Mouse (Mus musculus): ENCODE measurements at regions not wholly inside any gene's neighbourhood (a gene's known extent, or its start where the extent isn't known, plus 50 kb on each side); places are given as distances from the start of the nearest gene placed in this dataset.

- Histone ChIP-seq H3K4me2 (replicated peaks; ENCODE audit: low read depth, low read length) (no peak overlapping the region), H3K36me3 (ENCODE audit: insufficient read depth, low read length) (no peaks in the 10 kb centered on the region), H3K4me3 (ENCODE audit: low read depth, low read length) (no peak overlapping the region), H3K4me1 (ENCODE audit: insufficient read depth, low read depth, low read length) (no peaks in the 10 kb centered on the region), H3K27ac (ENCODE audit: low read length) (no peak overlapping the region), H3K9me3 (ENCODE audit: low read length) (no peaks in the 10 kb centered on the region), H3K9ac (replicated peaks; ENCODE audit: low read depth) (no peak overlapping the region), H3K27me3 (replicated peaks; ENCODE audit: insufficient read depth, low read length) (no peaks in the 10 kb centered on the region)
- no peak for DNase-seq (ENCODE audit: low spot score)
- TF ChIP-seq EP300 (IDR thresholded peaks at IDR 0.05) (no peak), CTCF (IDR thresholded peaks at IDR 0.05) (no peak)
- ATAC-seq, result no peak
- 60% methylated on average over 4 of the region's 4 CpGs for WGBS
Observed at GRCm38 (mm10) chr3:54027365-54027764, 128.5 kb upstream of the Trpc4 start.

DNA sequence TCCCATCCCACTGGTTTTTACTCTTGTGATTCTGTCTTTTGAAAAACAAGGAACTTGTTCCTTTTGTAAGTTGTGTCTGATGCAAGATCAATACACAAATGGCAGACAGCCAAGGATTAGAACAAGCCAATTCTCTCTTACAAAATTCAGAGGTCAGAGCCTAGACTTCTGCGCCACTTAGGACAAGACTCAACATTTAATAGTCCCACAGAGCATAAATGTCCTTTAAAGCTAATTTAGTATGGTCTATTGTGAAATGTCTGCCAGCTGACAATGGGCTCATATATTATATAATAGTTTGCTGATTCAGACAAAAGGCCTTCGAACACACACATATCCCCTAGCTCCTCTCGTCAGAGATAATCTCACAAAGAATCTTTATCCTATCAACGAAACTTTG, 135.6 kb upstream of the Trpc4 start:
- TF ChIP-seq CTCF (IDR thresholded peaks at IDR 0.05) (no peak), EP300 (IDR thresholded peaks at IDR 0.05) (no peak)
- H3K9ac ChIP-seq (replicated peaks; ENCODE audit: low read depth), result no peak overlapping the region
- H3K9me3 ChIP-seq (ENCODE audit: low read length), result no peaks in the 10 kb centered on the region
- no peak overlapping the region for H3K4me3 ChIP-seq (ENCODE audit: low read depth, low read length)
- H3K4me2 ChIP-seq (replicated peaks; ENCODE audit: low read depth, low read length), result no peak overlapping the region
- no peaks in the 10 kb centered on the region for H3K27me3 ChIP-seq (replicated peaks; ENCODE audit: insufficient read depth, low read length)
- WGBS, result 62% methylated on average over 4 of the region's 4 CpGs
- ATAC-seq, result no peak
- no peak overlapping the region for H3K27ac ChIP-seq (ENCODE audit: low read length)
- H3K4me1 ChIP-seq (ENCODE audit: insufficient read depth, low read depth, low read length), result no peaks in the 10 kb centered on the region
- DNase-seq (ENCODE audit: low spot score), result peak; percentile 40
- H3K36me3 ChIP-seq (ENCODE audit: insufficient read depth, low read length), result no peaks in the 10 kb centered on the region

GRCm38 (mm10) chr3:54017943-54018649, 137.7 kb upstream of the Trpc4 start:
- Histone ChIP-seq H3K4me3 (ENCODE audit: low read depth, low read length) (no peak overlapping the region), H3K36me3 (ENCODE audit: insufficient read depth, low read length) (no peaks in the 10 kb centered on the region), H3K4me2 (replicated peaks; ENCODE audit: low read depth, low read length) (no peak overlapping the region), H3K4me1 (ENCODE audit: insufficient read depth, low read depth, low read length) (no peaks in the 10 kb centered on the region), H3K27me3 (replicated peaks; ENCODE audit: insufficient read depth, low read length) (no peaks in the 10 kb centered on the region), H3K27ac (ENCODE audit: low read length) (no peak overlapping the region), H3K9me3 (ENCODE audit: low read length) (no peaks in the 10 kb centered on the region), H3K9ac (replicated peaks; ENCODE audit: low read depth) (no peak overlapping the region)
- 44% methylated on average over 4 of the region's 4 CpGs for WGBS
- no peak for DNase-seq (ENCODE audit: low spot score)
- no peak for TF ChIP-seq CTCF (IDR thresholded peaks at IDR 0.05)
- no peak for TF ChIP-seq EP300 (IDR thresholded peaks at IDR 0.05)
- ATAC-seq, result no peak

DNA sequence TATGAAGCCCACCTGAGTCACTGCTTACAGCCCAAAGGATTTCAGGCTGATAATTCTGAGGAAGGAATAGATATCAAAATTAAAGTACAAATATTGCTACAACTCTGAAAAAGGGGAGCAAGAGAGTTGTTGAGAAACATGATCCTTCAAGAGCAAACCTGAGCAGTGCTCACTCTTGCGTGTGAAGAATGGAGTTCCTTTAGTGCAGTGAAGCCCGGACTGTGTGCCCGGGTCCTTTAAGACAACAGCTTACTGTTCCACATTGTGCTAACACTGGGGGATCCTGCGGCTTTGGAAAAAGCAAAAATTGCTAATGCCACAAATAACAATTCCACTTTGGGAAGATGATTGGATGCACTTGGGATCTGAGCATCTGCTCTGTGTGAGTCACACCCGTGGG, 139.0 kb upstream of the Trpc4 start:
- WGBS, result 67% methylated on average over 5 of the region's 5 CpGs
- Histone ChIP-seq H3K9me3 (ENCODE audit: low read length) (no peaks in the 10 kb centered on the region), H3K9ac (replicated peaks; ENCODE audit: low read depth) (no peak overlapping the region), H3K4me1 (ENCODE audit: insufficient read depth, low read depth, low read length) (no peaks in the 10 kb centered on the region), H3K27ac (ENCODE audit: low read length) (no peak overlapping the region), H3K27me3 (replicated peaks; ENCODE audit: insufficient read depth, low read length) (no peaks in the 10 kb centered on the region), H3K4me2 (replicated peaks; ENCODE audit: low read depth, low read length) (no peak overlapping the region), H3K4me3 (ENCODE audit: low read depth, low read length) (no peak overlapping the region), H3K36me3 (ENCODE audit: insufficient read depth, low read length) (no peaks in the 10 kb centered on the region)
- no peak for TF ChIP-seq CTCF (IDR thresholded peaks at IDR 0.05)
- TF ChIP-seq EP300 (IDR thresholded peaks at IDR 0.05), result no peak
- no peak for ATAC-seq
- DNase-seq (ENCODE audit: low spot score), result no peak

DNA sequence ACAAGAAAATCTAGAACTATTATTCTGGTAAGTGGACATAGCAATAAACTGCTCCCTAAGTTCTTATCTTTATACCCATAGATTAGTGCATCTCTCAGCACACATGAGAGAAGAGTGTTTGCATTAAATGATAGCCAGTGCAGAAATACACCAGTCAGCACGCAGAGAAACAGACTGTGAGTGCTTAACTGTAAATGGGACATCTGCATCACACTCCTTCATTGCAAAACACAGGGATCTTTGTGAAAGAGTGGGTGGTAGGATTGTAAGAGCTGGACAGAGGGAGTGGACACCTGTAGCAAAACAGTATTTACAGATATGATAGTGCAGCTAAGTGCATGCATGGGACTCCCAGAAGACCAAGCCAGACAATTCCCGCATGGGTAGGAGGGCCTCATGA, 144.8 kb upstream of the Trpc4 start:
- no peaks in the 10 kb centered on the region for H3K36me3 ChIP-seq (ENCODE audit: insufficient read depth, low read length)
- H3K4me2 ChIP-seq (replicated peaks; ENCODE audit: low read depth, low read length), result no peak overlapping the region
- TF ChIP-seq EP300 (IDR thresholded peaks at IDR 0.05), result no peak
- no peak for TF ChIP-seq CTCF (IDR thresholded peaks at IDR 0.05)
- no peaks in the 10 kb centered on the region for H3K9me3 ChIP-seq (ENCODE audit: low read length)
- DNase-seq (ENCODE audit: low spot score) (no peak), ATAC-seq (no peak)
- H3K4me3 ChIP-seq (ENCODE audit: low read depth, low read length), result no peak overlapping the region
- WGBS, result 83% methylated on average over 2 of the region's 2 CpGs
- H3K9ac ChIP-seq (replicated peaks; ENCODE audit: low read depth), result no peak overlapping the region
- H3K4me1 ChIP-seq (ENCODE audit: insufficient read depth, low read depth, low read length), result no peaks in the 10 kb centered on the region
- no peak overlapping the region for H3K27ac ChIP-seq (ENCODE audit: low read length)
- no peaks in the 10 kb centered on the region for H3K27me3 ChIP-seq (replicated peaks; ENCODE audit: insufficient read depth, low read length)

DNA sequence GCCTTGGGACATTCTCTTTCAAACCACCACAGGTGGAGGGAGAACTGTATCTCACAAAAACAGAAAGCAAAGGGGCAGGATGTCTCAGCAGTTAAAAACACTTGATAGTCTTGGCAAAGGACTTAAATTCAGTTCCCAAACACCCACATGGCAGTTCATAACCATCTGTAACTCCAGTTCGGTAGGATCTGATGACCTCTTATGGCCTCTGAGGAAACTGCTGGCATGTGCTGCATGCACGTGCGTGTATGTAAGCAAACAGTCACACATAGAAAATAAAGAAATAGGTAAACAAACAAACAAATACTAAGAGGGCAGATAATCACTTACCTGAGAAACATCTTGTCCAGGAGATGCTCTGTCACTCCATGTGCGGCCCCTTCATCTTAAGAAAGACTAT, 129.4 kb upstream of the Ufm1 start:
- no peaks in the 10 kb centered on the region for H3K9me3 ChIP-seq (ENCODE audit: low read length)
- no peak overlapping the region for H3K27ac ChIP-seq (ENCODE audit: low read length)
- TF ChIP-seq CTCF (IDR thresholded peaks at IDR 0.05) (no peak), EP300 (IDR thresholded peaks at IDR 0.05) (no peak)
- no peak overlapping the region for H3K4me2 ChIP-seq (replicated peaks; ENCODE audit: low read depth, low read length)
- H3K4me3 ChIP-seq (ENCODE audit: low read depth, low read length), result no peak overlapping the region
- no peaks in the 10 kb centered on the region for H3K4me1 ChIP-seq (ENCODE audit: insufficient read depth, low read depth, low read length)
- H3K27me3 ChIP-seq (replicated peaks; ENCODE audit: insufficient read depth, low read length), result no peaks in the 10 kb centered on the region
- no peak overlapping the region for H3K9ac ChIP-seq (replicated peaks; ENCODE audit: low read depth)
- DNase-seq (ENCODE audit: low spot score) (no peak), ATAC-seq (no peak)
- WGBS, result 76% methylated on average over 4 of the region's 4 CpGs
- H3K36me3 ChIP-seq (ENCODE audit: insufficient read depth, low read length), result no peaks in the 10 kb centered on the region

- Histone ChIP-seq H3K36me3 (ENCODE audit: insufficient read depth, low read length) (no peaks in the 10 kb centered on the region), H3K27me3 (replicated peaks; ENCODE audit: insufficient read depth, low read length) (no peaks in the 10 kb centered on the region), H3K9ac (replicated peaks; ENCODE audit: low read depth) (no peak overlapping the region), H3K4me2 (replicated peaks; ENCODE audit: low read depth, low read length) (no peak overlapping the region), H3K9me3 (ENCODE audit: low read length) (no peaks in the 10 kb centered on the region), H3K4me3 (ENCODE audit: low read depth, low read length) (no peak overlapping the region), H3K27ac (ENCODE audit: low read length) (no peak overlapping the region), H3K4me1 (ENCODE audit: insufficient read depth, low read depth, low read length) (no peaks in the 10 kb centered on the region)
- DNase-seq (ENCODE audit: low spot score), result no peak
- no peak for ATAC-seq
- 71% methylated on average over 9 of the region's 9 CpGs for WGBS
- TF ChIP-seq EP300 (IDR thresholded peaks at IDR 0.05) (no peak), CTCF (IDR thresholded peaks at IDR 0.05) (no peak)
Observed at GRCm38 (mm10) chr3:53988796-53989195, 125.2 kb upstream of the Ufm1 start.
